Mouse (Mus musculus) intestine, postnatal 0 days (tissue): ENCODE results near the gene Cdk14. TPM values are rescaled to one million over a fixed set of nuclear protein-coding genes. Genes with fewer than 3 reads are reported as not detected.

ENCODE experiments used
- ATAC-seq: fragments of 200-750 bp; cut with Nextera tagmentation; 2 replicates; pipeline ENCODE4 v1.8.0; 2017; ENCODE audit warnings: mild to moderate bottlenecking, moderate TSS enrichment, moderate library complexity
- H3K27ac ChIP-seq: fragments of 300-500 bp; sonication (generic); 2 replicates; pipeline ENCODE4 v1.5.1; 2014; ENCODE audit warnings: mild to moderate bottlenecking, low read depth, low read length, moderate library complexity
- H3K27me3 ChIP-seq: fragments of 300-500 bp; sonication (generic); replicated peaks from 2 replicates; pipeline ENCODE4 v1.6.1; 2014; ENCODE audit warnings: low read length, mixed read lengths; ENCODE audit not compliant: control insufficient read depth, insufficient read depth
- H3K36me3 ChIP-seq: fragments of 300-500 bp; sonication (generic); 2 replicates; pipeline ENCODE4 v1.6.1; 2014; ENCODE audit warnings: mild to moderate bottlenecking, moderate library complexity; ENCODE audit not compliant: control insufficient read depth, insufficient read depth
- H3K4me1 ChIP-seq: fragments of 300-500 bp; sonication (generic); replicated peaks from 2 replicates; pipeline ENCODE4 v1.6.1; 2014; ENCODE audit warnings: antibody characterized with exemption, low read length, mixed read lengths; ENCODE audit not compliant: control insufficient read depth, insufficient read depth
- H3K4me2 ChIP-seq: fragments of 300-500 bp; sonication (generic); replicated peaks from 2 replicates; pipeline ENCODE4 v1.6.1; 2014; ENCODE audit warnings: low read depth, mild to moderate bottlenecking, moderate library complexity
- H3K4me3 ChIP-seq: fragments of 300-500 bp; sonication (generic); 2 replicates; pipeline ENCODE4 v1.5.1; 2014; ENCODE audit warnings: low read depth, low read length
- H3K9ac ChIP-seq: fragments of 300-500 bp; sonication (generic); 2 replicates; pipeline ENCODE4 v1.6.1; 2014; ENCODE audit warnings: mild to moderate bottlenecking, low read depth, low read length
- H3K9me3 ChIP-seq: fragments of 300-500 bp; sonication (generic); 2 replicates; pipeline ENCODE4 v1.6.1; 2016; ENCODE audit warnings: mixed run types; ENCODE audit not compliant: control insufficient read depth
- CTCF ChIP-seq: sonication (generic); IDR thresholded peaks from 2 replicates; pipeline ENCODE4 v1.5.1; 2016; ENCODE audit warnings: low read depth, mild to moderate bottlenecking, control low read depth, antibody characterized with exemption, moderate library complexity
- WGBS: fragments of 180-500 bp; shearing (Covaris S2); extraction: QIAGEN DNeasy Blood & Tissue Kit; methylation state at CpG from one replicate; pipeline ENCODE4 v1.1.7; 2014; 5-methylcytosine and 5-hydroxymethylcytosine counted together
- polyA plus RNA-seq: library from polyadenylated mRNA; unstranded; fragments of >200 nt; fragmentation: Nextera tagmentation; extraction: Ambion mirVana; gene quantifications from 2 replicates; pipeline ENCODE4 v1.2.1, GENCODE M21; 2015

Cdk14 gene
- polyA plus RNA-seq, 1 experiment from 2014 or later, result 4.4 TPM

GRCm38 (mm10) chr5:4893206-4893851 is 526.8 kb downstream of the Cdk14 start:
- H3K27ac ChIP-seq, result no peak overlapping the region
- 52% methylated on average over 5 of the region's 5 CpGs for WGBS
- TF ChIP-seq CTCF, result no peak

GRCm38 (mm10) chr5:4892734-4893133 is 527.4 kb downstream of the Cdk14 start:
- Histone ChIP-seq H3K4me2 (no peak overlapping the region), H3K4me1 (0 out of 2 replicates have a peak, but pooled peaks cover 2% of the 10 kb centered on the region), H3K4me3 (no peak overlapping the region), H3K36me3 (no peaks in the 10 kb centered on the region), H3K27ac (no peak overlapping the region), H3K9me3 (no peaks in the 10 kb centered on the region), H3K27me3 (no peaks in the 10 kb centered on the region), H3K9ac (no peak overlapping the region)
- no peak for ATAC-seq
- 49% methylated on average over 4 of the region's 4 CpGs for WGBS
- no peak for TF ChIP-seq CTCF

More at GRCm38 (mm10) chr5:4893206-4893851, 526.8 kb downstream of the Cdk14 start:
- Histone ChIP-seq H3K36me3 (no peaks in the 10 kb centered on the region), H3K9me3 (no peaks in the 10 kb centered on the region), H3K4me1 (0 out of 2 replicates have a peak, but pooled peaks cover 2% of the 10 kb centered on the region), H3K27me3 (no peaks in the 10 kb centered on the region), H3K4me2 (no peak overlapping the region), H3K4me3 (no peak overlapping the region), H3K9ac (no peak overlapping the region)
- ATAC-seq, result no peak

- no peak overlapping the region for H3K9ac ChIP-seq
- 84% methylated on average over 17 of the region's 17 CpGs for WGBS
- 0 out of 2 replicates have a peak, but pooled peaks cover 2% of the 10 kb centered on the region for H3K4me1 ChIP-seq
Observed at GRCm38 (mm10) chr5:4891862-4892704, 528.0 kb downstream of the Cdk14 start.

GRCm38 (mm10) chr5:4887069-4887468 is 533.0 kb downstream of the Cdk14 start:
- Histone ChIP-seq H3K9me3 (no peaks in the 10 kb centered on the region), H3K36me3 (no peaks in the 10 kb centered on the region), H3K27ac (no peak overlapping the region), H3K4me2 (no peak overlapping the region), H3K4me3 (no peak overlapping the region), H3K9ac (no peak overlapping the region), H3K27me3 (no peaks in the 10 kb centered on the region), H3K4me1 (no peaks in the 10 kb centered on the region)
- TF ChIP-seq CTCF, result no peak
- no peak for ATAC-seq
- 83% methylated on average over 4 of the region's 4 CpGs for WGBS

More at GRCm38 (mm10) chr5:4891862-4892704, 528.0 kb downstream of the Cdk14 start:
- Histone ChIP-seq H3K36me3 (no peaks in the 10 kb centered on the region), H3K4me3 (no peak overlapping the region), H3K4me2 (no peak overlapping the region), H3K27me3 (no peaks in the 10 kb centered on the region), H3K27ac (no peak overlapping the region), H3K9me3 (no peaks in the 10 kb centered on the region)
- no peak for TF ChIP-seq CTCF
- no peak for ATAC-seq

- ATAC-seq, result no peak
- Histone ChIP-seq H3K9ac (no peak overlapping the region), H3K4me3 (no peak overlapping the region), H3K36me3 (no peaks in the 10 kb centered on the region), H3K27ac (no peak overlapping the region), H3K4me2 (no peak overlapping the region), H3K9me3 (no peaks in the 10 kb centered on the region), H3K4me1 (no peaks in the 10 kb centered on the region), H3K27me3 (no peaks in the 10 kb centered on the region)
- TF ChIP-seq CTCF, result no peak
- 94% methylated on average over 1 of the region's 1 CpGs for WGBS
Observed at GRCm38 (mm10) chr5:4882841-4883240, 537.3 kb downstream of the Cdk14 start.

- no peaks in the 10 kb centered on the region for H3K4me1 ChIP-seq
Observed at GRCm38 (mm10) chr5:4880331-4880730, 539.8 kb downstream of the Cdk14 start.

More at GRCm38 (mm10) chr5:4880331-4880730, 539.8 kb downstream of the Cdk14 start:
- no peak overlapping the region for H3K4me2 ChIP-seq
- H3K9ac ChIP-seq, result no peak overlapping the region
- H3K9me3 ChIP-seq, result no peaks in the 10 kb centered on the region
- H3K27me3 ChIP-seq, result no peaks in the 10 kb centered on the region
- ATAC-seq, result no peak
- WGBS, result 54% methylated on average over 4 of the region's 4 CpGs
- no peaks in the 10 kb centered on the region for H3K36me3 ChIP-seq
- no peak overlapping the region for H3K27ac ChIP-seq
- no peak for TF ChIP-seq CTCF
- no peak overlapping the region for H3K4me3 ChIP-seq
